Mouse (Mus musculus) central nervous system, embryonic 18 days (tissue): ENCODE data around the gene Slc25a43. TPM values are rescaled to one million over a fixed set of nuclear protein-coding genes. Genes with fewer than 3 reads are reported as not detected.

Experiments
- polyA plus RNA-seq: library from polyadenylated mRNA; depleted of rRNA; stranded (reverse); fragments of >200 nt; gene quantifications from 2 replicates; pipeline ENCODE4 v1.2.3, GENCODE M21; 2012; rRNA removed

Slc25a43 gene
- polyA plus RNA-seq: 0.75 TPM in 2 replicates

GRCm38 (mm10) chrX:36743503-36744101 is at the start of gene Slc25a43:
Gene Slc25a43 (plus strand): TSS chrX:36743659.

GRCm38 (mm10) chrX:36795424-36796162 is 52.1 kb downstream of the Slc25a43 start, which contains the start of gene Slc25a5:
Gene Slc25a5 (plus strand): TSS chrX:36795651.

Other genes starting within 250 kb of the Slc25a43 start
- gene Pgrmc1, start 145.5 kb upstream of the Slc25a43 start, polyA plus RNA-seq: 332 and 349 TPM in 2 replicates
- 10.3 and 11.9 TPM in 2 replicates for gene Akap17b, start 98.3 kb upstream of the Slc25a43 start, polyA plus RNA-seq
- 404 and 426 TPM in 2 replicates for gene Slc25a5, start 52.0 kb downstream of the Slc25a43 start, polyA plus RNA-seq
- gene Ube2a, start 130.2 kb downstream of the Slc25a43 start, polyA plus RNA-seq: 49.0 and 51.1 TPM in 2 replicates
- 13.3 and 15.5 TPM in 2 replicates for gene C330007P06Rik, start 130.5 kb downstream of the Slc25a43 start, polyA plus RNA-seq
- 13.7 and 15.4 TPM in 2 replicates for gene Nkrf, start 159.2 kb downstream of the Slc25a43 start, polyA plus RNA-seq
- 68.3 and 72.1 TPM in 2 replicates for gene Sept6, start 248.1 kb downstream of the Slc25a43 start, polyA plus RNA-seq